Comparison of ENCODE assay signal across 8 mouse cellular contexts in genomic region chr10:8516916-8517524, GRCm38 (mm10). TPM values are rescaled to one million over a fixed set of nuclear protein-coding genes. Genes with fewer than 3 reads are reported as not detected.
DNase-seq lines count a peak whose midpoint lies in the region; ATAC-seq lines count a peak whose summit lies in the region.

No protein-coding gene starts in this region.

- no peaks in the 10 kb centered on the region for H3K36me3 ChIP-seq in hindbrain, embryonic 14.5 days (replicated peaks; ENCODE audit: control insufficient read depth, insufficient read depth)

- H3K27me3 ChIP-seq in hindbrain, embryonic 14.5 days (ENCODE audit: control insufficient read depth, insufficient read depth, low read length): 0 out of 2 replicates have a peak, but pooled peaks cover 6% of the 10 kb centered on the region

- H3K4me3 ChIP-seq in hindbrain, embryonic 14.5 days (replicated peaks; ENCODE audit: low read length): peak overlapping the region; percentile 68

- ATAC-seq in hindbrain, embryonic 14.5 days (ENCODE audit: low FRiP score): no peak

- no peak overlapping the region for H3K27ac ChIP-seq in hindbrain, embryonic 14.5 days

- peak; percentile 29 for DNase-seq in adrenal gland, postnatal 14 days
- DNase-seq in adrenal gland, postnatal 10 days: no peak
- DNase-seq in ovary, postnatal 36 days (ENCODE audit: low spot score): peak; percentile 29
- DNase-seq in ovary, postnatal 14 days (ENCODE audit: low spot score): no peak
- DNase-seq in hindbrain, embryonic 14.5 days (ENCODE audit: low spot score): no peak
- DNase-seq in naive thymus-derived CD4-positive, alpha-beta T cell, adult 2 months (ENCODE audit: low read depth): peak; percentile 57
- no peak for DNase-seq in right cerebral cortex, adult 18-20 months
- no peak for DNase-seq in spleen, postnatal 4 days (ENCODE audit: low spot score in 2 of 2)

- peaks cover 8% of the 10 kb centered on the region for H3K4me1 ChIP-seq in hindbrain, embryonic 14.5 days (replicated peaks; ENCODE audit: control insufficient read depth, insufficient read depth, low read length)

- no peaks in the 10 kb centered on the region for H3K9me3 ChIP-seq in hindbrain, embryonic 14.5 days (ENCODE audit: control insufficient read depth, low read length)

- peak overlapping the region; percentile 86 for H3K4me2 ChIP-seq in hindbrain, embryonic 14.5 days (replicated peaks)

- WGBS in hindbrain, embryonic 14.5 days: 19% methylated on average over 9 of the region's 9 CpGs

- no peak overlapping the region for H3K9ac ChIP-seq in hindbrain, embryonic 14.5 days

RNA-seq across cellular contexts. Expression of gene Ust, which starts 1.6 kb away (rescaled TPM):
- total RNA-seq in adrenal gland, postnatal 14 days (2021): 5.9 and 7.1 TPM in 2 replicates
- total RNA-seq in adrenal gland, postnatal 10 days (2021): 1 to 10 TPM; 5.3 to 6.2 TPM
- 10.6 and 10.7 TPM in 2 replicates for polyA plus RNA-seq in hindbrain, embryonic 14.5 days (2014; fragmentation: Nextera tagmentation; extraction: Ambion mirVana)

Comparison
In these comparisons a context has a peak if more than half of its experiments do, and no peak if none do; other contexts are left out.
1. DNase-seq: peak in adrenal gland, postnatal 14 days (single experiment), ovary, postnatal 36 days (single experiment) and naive thymus-derived CD4-positive, alpha-beta T cell, adult 2 months (single experiment); none in adrenal gland, postnatal 10 days (single experiment), ovary, postnatal 14 days (single experiment), hindbrain, embryonic 14.5 days (single experiment), right cerebral cortex, adult 18-20 months (single experiment) and spleen, postnatal 4 days (0 of 2).